Mouse (Mus musculus) left cerebral cortex, postnatal 4 days (tissue): Measurements from ENCODE around the gene Nalcn. TPM values are rescaled to one million over a fixed set of nuclear protein-coding genes. Genes with fewer than 3 reads are reported as not detected.
A peak's percentile ranks its signal among the peaks of the same experiment; 100 is the strongest.

Source experiments
- DNase-seq: peaks from one replicate; pipeline ENCODE4 v3.0.0-alpha.2; 2022
- intact Hi-C: fragments of 180-260 bp; cut with DNase I; formaldehyde crosslinking; loops from one replicate; pipeline ENCODE4 v1.15.1; 2025
- total RNA-seq, 2 experiments: library from RNA; stranded (reverse); gene quantifications; 2 replicates each; pipeline ENCODE4 v1.2.3; 2021

Nalcn gene
- total RNA-seq, 2 experiments from 2014 or later, result 34.3 to 42.6 TPM

GRCm38 (mm10) chr14:123513376-123514141 lies 113.4 kb downstream of the Nalcn start:
- peak; percentile 28 for DNase-seq
- intact Hi-C loops, result no loop called here

GRCm38 (mm10) chr14:123512923-123513322 lies 114.0 kb downstream of the Nalcn start:
- DNase-seq, result no peak
- intact Hi-C loops, result no loop called here

GRCm38 (mm10) chr14:123495544-123495943 lies 131.4 kb downstream of the Nalcn start:
- intact Hi-C loops, result no loop called here
- DNase-seq, result no peak

- no peak for DNase-seq
- intact Hi-C loops, result no loop called here
These were observed 138.3 kb downstream of the Nalcn start for GRCm38 (mm10) chr14:123488575-123489207.

GRCm38 (mm10) chr14:123462026-123462425 lies 164.9 kb downstream of the Nalcn start:
- no peak for DNase-seq
- intact Hi-C loops, result no loop called here

- no peak for DNase-seq
These were observed 180.9 kb downstream of the Nalcn start for GRCm38 (mm10) chr14:123446031-123446430.

GRCm38 (mm10) chr14:123435542-123435941 lies 191.4 kb downstream of the Nalcn start:
- no peak for DNase-seq
- intact Hi-C loops, result no loop called here

More at GRCm38 (mm10) chr14:123446031-123446430, 180.9 kb downstream of the Nalcn start:
- intact Hi-C loops, result no loop called here

GRCm38 (mm10) chr14:123376167-123376855 lies 250.6 kb downstream of the Nalcn start:
- intact Hi-C loops, result no loop called here
- peak; percentile 3 for DNase-seq

GRCm38 (mm10) chr14:123371522-123371921 lies 255.4 kb downstream of the Nalcn start:
- DNase-seq, result peak; percentile 9
- intact Hi-C loops, result loop anchor here (5.0 kb wide), 1 partner anchor 826 kb away; no protein-coding TSS in a partner anchor

GRCm38 (mm10) chr14:123359691-123360090 lies 267.3 kb downstream of the Nalcn start:
- intact Hi-C loops, result no loop called here
- DNase-seq, result no peak

- intact Hi-C loops, result no loop called here
- peak; percentile 26 for DNase-seq
These were observed 274.0 kb downstream of the Nalcn start for GRCm38 (mm10) chr14:123352973-123353372.

- intact Hi-C loops, result no loop called here
- DNase-seq, result no peak
These were observed 295.1 kb downstream of the Nalcn start for GRCm38 (mm10) chr14:123331841-123332240.

- DNase-seq, result no peak
- intact Hi-C loops, result no loop called here
These were observed 312.6 kb downstream of the Nalcn start for GRCm38 (mm10) chr14:123314369-123314768.

GRCm38 (mm10) chr14:123312371-123312770 lies 314.6 kb downstream of the Nalcn start:
- intact Hi-C loops, result no loop called here
- DNase-seq, result no peak

- DNase-seq, result peak; percentile 37
- intact Hi-C loops, result no loop called here
These were observed 330.9 kb downstream of the Nalcn start for GRCm38 (mm10) chr14:123296068-123296467.

- DNase-seq, result no peak
- intact Hi-C loops, result no loop called here
These were observed 335.6 kb downstream of the Nalcn start for GRCm38 (mm10) chr14:123291118-123292007.

GRCm38 (mm10) chr14:123282165-123282564 lies 344.8 kb downstream of the Nalcn start:
- intact Hi-C loops, result no loop called here
- no peak for DNase-seq

- intact Hi-C loops, result no loop called here
- DNase-seq, result no peak
These were observed 354.8 kb downstream of the Nalcn start for GRCm38 (mm10) chr14:123272121-123272520.

- intact Hi-C loops, result loop anchor here (10.0 kb wide), 1 partner anchor 1016 kb away; no protein-coding TSS in a partner anchor
- DNase-seq, result no peak
These were observed 386.2 kb downstream of the Nalcn start for GRCm38 (mm10) chr14:123240738-123241137.

- peak; percentile 12 for DNase-seq
- intact Hi-C loops, result loop anchor here (10.0 kb wide), 2 partner anchors 285 to 1015 kb away; no protein-coding TSS in a partner anchor
These were observed 387.0 kb downstream of the Nalcn start for GRCm38 (mm10) chr14:123239945-123240344.
